Mouse (Mus musculus): ENCODE measurements around the gene Pde4d.
A peak's percentile ranks its signal among the peaks of the same experiment; 100 is the strongest.
"Not testable (repeated sequence)": the region's sequence is repeated elsewhere in the genome, so short reads cannot be mapped to it uniquely, and the experiment has no call there.

Pde4d gene

DNA sequence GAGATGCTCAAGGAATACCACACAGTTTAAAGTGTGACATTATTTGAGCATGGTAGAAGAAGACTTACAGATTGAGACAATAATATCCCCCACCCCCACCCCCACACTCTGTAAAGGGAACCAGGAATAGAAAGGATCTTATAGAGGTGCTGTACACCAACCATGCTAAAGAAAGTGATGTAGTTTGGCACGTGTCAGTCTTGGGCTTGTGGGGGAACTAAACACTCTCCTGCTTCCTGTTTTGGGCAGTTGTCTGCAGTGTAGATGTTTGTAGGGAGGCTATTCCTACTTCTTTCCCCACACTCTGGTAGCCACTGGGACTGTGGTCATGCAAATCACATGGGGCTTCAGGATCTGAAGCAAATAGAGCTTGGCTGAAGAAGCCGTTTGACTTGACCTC is 236.5 kb downstream of the Pde4d start:
- no peak for DNase-seq (ENCODE audit: low read depth in 2 of 2, low spot score in 2 of 2)

DNA sequence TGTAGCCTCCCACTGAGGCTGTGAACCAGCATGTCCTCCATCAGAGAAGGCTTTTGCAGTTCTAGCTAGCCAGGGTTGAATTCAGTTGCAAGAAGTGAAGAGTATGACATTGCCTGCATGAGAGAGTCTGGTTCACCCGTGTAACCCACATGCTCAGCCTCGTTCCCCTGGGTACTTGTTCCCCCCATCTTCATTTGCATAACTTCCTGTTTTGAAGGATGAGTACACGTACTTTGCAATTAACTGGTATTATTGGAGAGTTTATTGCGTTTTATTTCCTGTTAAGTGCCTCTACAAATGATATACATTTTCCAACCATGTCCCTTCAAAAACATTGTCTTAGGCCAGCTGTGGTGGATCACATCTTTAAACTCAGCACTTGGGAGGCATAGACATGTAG is 237.1 kb downstream of the Pde4d start:
- no peak for DNase-seq (ENCODE audit: low read depth in 2 of 2, low spot score in 2 of 2)

DNA sequence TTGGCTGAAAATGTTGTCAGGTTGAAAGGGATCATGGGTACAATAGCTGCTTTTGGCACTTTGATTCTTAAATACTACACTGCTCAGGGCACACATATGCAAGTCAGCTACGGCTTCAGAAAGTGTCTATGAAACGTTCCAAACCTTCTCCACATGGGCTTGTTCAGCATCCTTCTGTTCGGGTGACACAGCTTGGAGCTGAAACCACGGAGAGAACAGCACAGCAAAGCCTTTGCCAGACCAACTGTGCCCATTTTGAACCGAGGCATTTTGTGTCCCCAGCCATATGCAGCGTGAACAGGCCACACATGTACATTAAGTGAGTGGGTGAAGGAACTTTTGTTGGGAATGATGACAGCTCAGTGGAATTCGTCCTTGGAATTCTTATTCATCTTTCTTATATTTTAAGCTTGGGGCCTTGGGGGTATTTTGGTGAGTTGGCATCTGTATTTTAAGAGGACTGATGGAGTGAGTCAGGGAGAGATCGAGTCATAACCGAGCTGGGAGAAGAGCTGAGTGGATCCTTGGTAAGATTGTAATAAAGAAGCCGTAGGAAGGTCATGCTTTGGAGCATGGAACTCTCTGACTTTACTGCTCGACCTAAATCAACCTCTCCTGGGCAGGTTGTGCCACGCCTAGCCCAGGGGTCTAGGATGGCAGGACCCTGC is 243.3 kb downstream of the Pde4d start:
- no peak for DNase-seq (ENCODE audit: low read depth in 2 of 2, low spot score in 2 of 2)

- no peak for DNase-seq (ENCODE audit: low read depth in 2 of 2, low spot score in 2 of 2)
Observed at GRCm38 (mm10) chr13:108705441-108705840, 255.7 kb downstream of the Pde4d start.

GRCm38 (mm10) chr13:108714032-108714431 is 264.3 kb downstream of the Pde4d start:
- DNase-seq (ENCODE audit: low read depth in 2 of 2, low spot score in 2 of 2): no peak

- DNase-seq (ENCODE audit: low read depth in 2 of 2, low spot score in 2 of 2): no peak
Observed at GRCm38 (mm10) chr13:108715029-108715428, 265.3 kb downstream of the Pde4d start.

- peak; percentile 16 to 33 for DNase-seq (ENCODE audit: low read depth in 2 of 2, low spot score in 2 of 2)
Observed at GRCm38 (mm10) chr13:108722234-108722633, 272.5 kb downstream of the Pde4d start.

- not testable (repeated sequence) for DNase-seq (ENCODE audit: low read depth in 2 of 2, low spot score in 2 of 2)
Observed at GRCm38 (mm10) chr13:108734356-108734755, 284.6 kb downstream of the Pde4d start.

- DNase-seq (ENCODE audit: low read depth in 2 of 2, low spot score in 2 of 2): no peak
Observed at GRCm38 (mm10) chr13:108751155-108751840, 301.6 kb downstream of the Pde4d start.

DNA sequence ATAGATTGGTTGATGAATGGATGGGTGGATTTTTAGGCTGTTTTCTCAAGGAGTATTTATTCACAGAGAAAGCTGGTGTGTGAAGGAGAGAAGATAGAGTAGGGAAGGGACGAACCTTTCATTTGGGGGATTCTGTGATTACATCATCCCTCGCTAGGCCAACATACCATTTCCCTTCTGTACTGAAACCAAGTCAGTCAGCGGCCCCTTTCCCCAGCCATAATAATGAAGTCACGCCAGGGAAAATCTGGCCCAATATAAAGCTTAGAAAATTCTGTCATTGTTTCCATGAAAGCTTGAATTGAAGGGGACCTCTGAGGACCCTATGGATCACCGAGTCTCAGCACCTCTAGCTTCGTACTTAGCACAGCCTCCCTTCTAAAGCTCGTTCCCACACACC is 307.7 kb downstream of the Pde4d start:
- no peak for DNase-seq (ENCODE audit: low read depth in 2 of 2, low spot score in 2 of 2)

DNA sequence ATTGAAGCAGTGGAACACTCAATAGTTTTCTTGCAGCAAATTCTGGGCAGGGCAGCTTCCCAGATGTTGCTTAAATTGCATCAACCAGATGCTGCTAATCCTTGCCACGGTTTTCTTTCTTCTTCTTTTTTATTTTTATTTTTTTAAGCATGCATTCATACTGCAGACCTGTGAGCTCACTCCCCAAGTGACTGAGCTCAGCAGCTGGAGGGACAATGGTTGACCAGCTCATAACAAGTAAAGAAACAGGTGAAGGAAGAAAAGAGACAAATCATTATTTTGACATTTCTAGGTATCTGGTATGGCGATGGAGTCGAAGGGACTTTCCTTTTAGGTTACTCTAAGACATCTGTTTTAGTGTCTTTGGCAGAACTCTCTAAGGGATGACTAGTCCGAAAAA is 308.6 kb downstream of the Pde4d start:
- no peak for DNase-seq (ENCODE audit: low read depth in 2 of 2, low spot score in 2 of 2)

DNA sequence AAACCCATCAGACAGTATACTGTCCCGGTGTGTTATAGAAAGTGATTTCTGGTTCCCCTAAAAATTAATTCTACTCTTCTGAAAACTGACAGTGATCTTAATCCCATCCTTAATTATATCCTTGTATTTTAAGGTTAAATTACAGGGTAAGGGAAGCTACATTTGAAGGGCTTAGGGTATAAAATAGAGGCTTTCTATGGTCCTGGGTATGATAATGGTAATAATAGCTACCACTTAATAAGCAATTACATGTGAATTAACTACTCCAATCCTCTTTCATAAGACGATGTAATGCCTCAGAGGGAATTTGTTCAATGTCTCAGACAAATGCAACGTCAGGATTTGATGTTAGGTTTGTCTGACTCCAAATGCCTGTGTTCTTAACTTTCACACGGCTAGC is 309.4 kb downstream of the Pde4d start:
- DNase-seq (ENCODE audit: low read depth in 2 of 2, low spot score in 2 of 2): no peak

DNA sequence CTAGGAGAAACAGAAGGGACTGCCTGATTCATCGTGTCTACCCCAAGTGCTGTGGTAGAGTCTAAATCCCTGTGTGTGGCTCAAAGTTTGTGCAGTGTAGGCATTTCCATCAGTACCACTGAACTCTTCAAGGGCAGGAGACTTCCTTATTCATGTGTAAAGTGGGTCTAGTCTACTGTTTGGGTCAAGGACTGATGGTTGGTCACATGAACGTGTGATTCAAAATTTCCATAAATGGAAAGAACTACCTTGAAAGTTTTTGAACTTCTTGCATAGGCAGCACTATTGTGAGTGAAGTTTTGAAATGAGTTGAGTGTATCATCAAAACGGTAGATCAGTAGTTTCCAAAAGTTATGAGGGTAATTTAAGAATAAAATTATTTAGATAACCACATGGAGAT is 313.5 kb downstream of the Pde4d start:
- DNase-seq (ENCODE audit: low read depth in 2 of 2, low spot score in 2 of 2): no peak

GRCm38 (mm10) chr13:108766020-108766727 is 316.4 kb downstream of the Pde4d start:
- no peak for DNase-seq (ENCODE audit: low read depth in 2 of 2, low spot score in 2 of 2)

DNA sequence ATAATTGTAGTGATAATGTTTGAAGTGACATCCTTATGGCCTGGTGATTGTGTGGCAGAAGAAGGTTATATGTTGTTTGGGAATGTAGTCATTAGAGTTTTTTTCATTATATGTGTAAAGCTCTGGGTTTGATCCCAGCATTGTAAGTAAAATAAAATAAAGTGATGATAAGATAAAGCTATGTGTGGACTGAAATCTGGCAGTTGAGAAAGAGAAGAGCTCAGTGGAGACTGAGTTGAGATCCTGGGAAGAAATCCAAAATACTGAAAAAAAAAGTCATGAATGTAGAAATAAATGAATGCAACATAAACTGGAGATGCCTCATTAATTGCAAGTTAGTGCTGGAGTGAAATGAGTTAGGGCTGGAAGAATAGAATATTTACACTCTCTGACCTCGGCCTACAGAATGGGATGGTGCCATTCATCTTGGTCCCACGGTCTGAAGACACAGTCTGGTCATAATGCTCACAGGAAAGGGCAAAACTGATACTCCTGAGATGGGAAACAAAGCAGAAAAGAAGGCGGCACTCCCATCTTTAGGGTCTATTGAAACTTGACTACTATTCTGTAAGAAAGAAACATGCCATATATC is 319.8 kb downstream of the Pde4d start:
- no peak for DNase-seq (ENCODE audit: low read depth in 2 of 2, low spot score in 2 of 2)

- DNase-seq (ENCODE audit: low read depth in 2 of 2, low spot score in 2 of 2): no peak
Observed at GRCm38 (mm10) chr13:108772386-108772785, 322.6 kb downstream of the Pde4d start.

DNA sequence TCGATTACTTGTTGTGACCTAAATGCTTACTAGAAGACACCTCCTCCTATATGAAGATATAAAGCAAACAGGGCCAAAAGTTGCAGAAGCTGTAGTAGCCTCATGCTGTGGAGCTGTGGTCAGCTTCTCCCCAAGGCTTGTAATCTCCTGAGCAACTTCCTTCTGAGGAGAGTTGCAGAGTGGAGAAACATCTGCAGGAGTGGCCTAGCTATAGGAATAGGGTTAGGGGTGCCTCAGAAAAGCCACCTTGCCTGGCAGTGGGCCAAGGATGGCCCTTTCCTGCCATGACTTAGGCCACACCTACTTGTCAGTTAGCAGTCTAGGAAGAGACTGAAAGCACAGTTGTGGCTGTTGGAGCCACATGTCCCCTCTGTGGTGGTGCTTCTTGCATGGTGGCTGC is 325.2 kb downstream of the Pde4d start:
- DNase-seq (ENCODE audit: low read depth in 2 of 2, low spot score in 2 of 2): no peak

DNA sequence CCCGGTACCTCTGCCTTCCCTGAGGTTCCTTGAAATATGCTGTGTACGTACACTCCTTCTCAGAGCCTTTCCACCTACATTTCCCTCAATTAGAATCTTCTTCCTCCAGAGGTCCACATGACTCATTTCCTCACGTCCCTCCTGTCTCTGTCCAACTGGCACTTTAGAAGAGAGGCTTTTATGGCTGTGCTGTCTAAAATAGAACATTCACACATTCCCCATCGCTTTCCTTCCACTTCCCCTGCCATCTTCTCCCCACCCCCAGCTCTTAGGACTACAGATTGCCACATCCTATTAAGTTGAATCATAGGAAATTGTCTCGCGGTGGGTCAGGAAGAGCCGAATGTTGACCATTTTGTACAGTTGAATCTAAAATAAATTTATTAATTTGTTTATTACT is 326.1 kb downstream of the Pde4d start:
- DNase-seq (ENCODE audit: low read depth in 2 of 2, low spot score in 2 of 2): no peak

DNA sequence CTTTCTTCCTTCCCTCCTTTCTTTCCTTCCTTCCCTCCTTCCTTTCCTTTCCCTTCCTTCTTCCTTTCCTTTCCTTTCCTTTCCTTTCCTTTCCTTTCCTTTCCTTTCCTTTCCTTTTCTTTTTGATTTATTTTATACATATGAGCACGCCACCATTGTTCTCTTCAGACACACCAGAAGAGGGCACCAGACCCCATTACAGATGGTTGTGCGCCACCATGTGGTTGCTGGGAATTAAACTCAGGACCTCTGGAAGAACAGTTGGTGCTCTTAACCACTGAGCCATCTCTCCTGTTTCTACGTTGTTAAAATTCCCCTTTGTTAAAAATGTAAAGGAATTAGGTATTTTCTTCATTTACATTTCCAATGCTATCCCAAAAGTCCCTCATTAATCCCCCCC is 347.9 kb downstream of the Pde4d start:
- DNase-seq (ENCODE audit: low read depth in 2 of 2, low spot score in 2 of 2): not testable (repeated sequence)

DNA sequence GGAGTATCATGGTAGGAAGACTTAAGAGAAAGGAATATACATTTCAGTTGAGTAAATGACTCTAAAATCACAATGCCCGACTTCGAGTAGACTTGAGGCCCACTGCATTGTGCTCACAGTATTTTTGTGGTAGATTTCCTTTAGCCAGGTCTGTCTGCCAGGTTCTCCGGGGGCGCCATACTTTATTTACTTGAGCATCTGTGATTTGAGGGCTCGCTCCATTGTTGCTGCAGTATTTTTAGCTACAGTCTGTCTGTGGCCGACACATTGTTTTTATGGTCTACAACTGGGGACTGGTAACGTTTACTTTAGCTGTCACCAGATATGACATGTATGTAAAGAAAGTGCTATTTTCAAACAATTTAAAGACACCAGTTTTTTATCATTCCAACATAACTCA is 359.4 kb downstream of the Pde4d start:
- DNase-seq (ENCODE audit: low read depth in 2 of 2, low spot score in 2 of 2): no peak

DNA sequence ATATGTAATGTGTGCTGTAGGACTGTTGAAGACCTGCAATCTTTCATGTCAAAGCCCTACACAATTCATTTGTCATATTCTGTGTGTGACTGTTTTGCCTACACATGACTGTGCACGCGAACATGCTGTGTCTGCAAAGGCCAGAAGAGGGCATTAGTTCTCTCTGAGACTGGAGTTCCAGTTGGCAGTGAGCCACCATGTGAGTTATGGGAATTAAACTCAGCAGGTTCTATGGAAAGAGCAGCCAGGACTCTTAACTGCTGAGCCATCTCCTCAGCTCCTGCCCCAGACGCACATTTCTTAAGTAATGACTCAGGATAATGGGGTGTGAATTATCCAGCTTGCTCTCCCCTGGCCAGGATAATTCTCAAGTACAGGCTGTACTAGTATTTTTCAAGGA is 363.2 kb downstream of the Pde4d start:
- DNase-seq (ENCODE audit: low read depth in 2 of 2, low spot score in 2 of 2): no peak

- DNase-seq (ENCODE audit: low read depth in 2 of 2, low spot score in 2 of 2): no peak
Observed at GRCm38 (mm10) chr13:108819846-108820408, 370.2 kb downstream of the Pde4d start.
